Mouse (Mus musculus) thymus, adult 2 months (tissue): ENCODE results near the gene Aqp8.

Experiments used
- CTCF ChIP-seq: fragments of 200-500 bp; IDR thresholded peaks from 2 replicates; pipeline ENCODE4 v1.5.1; 2012; ENCODE audit warnings: mild to moderate bottlenecking, control low read depth, low read length, moderate library complexity, borderline replicate concordance; ENCODE audit not compliant: control insufficient read depth, poor library complexity, insufficient read depth; ENCODE audit errors: extremely low read depth
- POLR2A ChIP-seq: fragments of 200-500 bp; IDR thresholded peaks from 2 replicates; pipeline ENCODE4 v1.6.1; 2012; ENCODE audit warnings: mild to moderate bottlenecking, low read length, control low read depth, moderate library complexity; ENCODE audit not compliant: control insufficient read depth, poor library complexity, insufficient read depth; ENCODE audit errors: extremely low read depth

DNA sequence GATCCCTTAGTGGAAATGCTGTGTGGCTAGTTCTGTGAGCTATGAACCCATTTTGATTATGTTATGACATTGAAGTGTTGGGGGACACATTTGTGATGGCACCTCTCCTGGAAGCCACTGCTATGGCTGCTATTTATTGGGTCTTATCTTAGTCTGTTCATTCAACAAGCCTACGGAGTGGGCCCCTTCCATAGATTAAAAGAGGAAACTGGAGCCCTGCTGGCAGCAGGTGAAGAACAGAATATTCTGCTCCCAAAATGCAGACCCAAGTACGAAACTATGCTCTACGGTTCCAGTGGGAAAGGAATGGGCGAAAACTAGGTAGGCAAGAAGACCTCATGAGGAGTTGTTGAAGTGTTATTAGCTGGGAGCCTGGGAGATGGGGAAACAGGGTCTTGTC, 3.8 kb upstream of the Aqp8 start:
- TF ChIP-seq POLR2A, result no peak
- TF ChIP-seq CTCF, result no peak
